Mouse (Mus musculus) myocyte (in vitro differentiated cells): ENCODE data around the gene Zc3hc1. TPM values are rescaled to one million over a fixed set of nuclear protein-coding genes. Genes with fewer than 3 reads are reported as not detected.

Source experiments
- H3K27me3 ChIP-seq: one replicate; pipeline ENCODE4 v1.6.1; 2011; ENCODE audit not compliant: control insufficient read depth, insufficient read depth, insufficient read length
- H3K36me3 ChIP-seq: one replicate; pipeline ENCODE4 v1.6.1; 2011; ENCODE audit not compliant: control insufficient read depth, insufficient read depth
- H3K4me2 ChIP-seq: one replicate; pipeline ENCODE4 v1.6.1; 2011; ENCODE audit warnings: low read depth, control low read depth
- H3K4me3 ChIP-seq: one replicate; pipeline ENCODE4 v1.5.1; 2011; ENCODE audit warnings: mild to moderate bottlenecking, control low read depth, moderate library complexity
- H3K79me2 ChIP-seq: one replicate; pipeline ENCODE4 v1.6.1; 2011; ENCODE audit not compliant: control insufficient read depth, insufficient read depth
- H3ac ChIP-seq: one replicate; pipeline ENCODE4 v1.6.1; 2011; ENCODE audit not compliant: control insufficient read depth, insufficient read length
- CEBPB ChIP-seq: IDR thresholded peaks from 2 replicates; pipeline ENCODE4 v1.6.1; 2011; ENCODE audit warnings: mild to moderate bottlenecking, moderate library complexity; ENCODE audit not compliant: poor library complexity, insufficient read depth, severe bottlenecking
- E2F4 ChIP-seq: IDR thresholded peaks from one replicate; pipeline ENCODE4 v1.6.1; 2011; ENCODE audit warnings: mild to moderate bottlenecking, control low read depth, moderate library complexity; ENCODE audit not compliant: insufficient read depth
- MAX ChIP-seq: IDR thresholded peaks from one replicate; pipeline ENCODE4 v1.6.1; 2011; ENCODE audit warnings: low read depth, mild to moderate bottlenecking, control low read depth
- MYOD1 ChIP-seq, 3 experiments: IDR thresholded peaks; one replicate each; pipeline ENCODE4 v1.6.1; 2011; ENCODE audit warnings: control low read depth in 2 of 3, low read depth in 2 of 3, mild to moderate bottlenecking in 2 of 3, moderate library complexity in 1 of 3; ENCODE audit not compliant: insufficient read length in 2 of 3, control insufficient read depth in 1 of 3
- MYOG ChIP-seq, 3 experiments: IDR thresholded peaks; one replicate each; pipeline ENCODE4 v1.6.1; 2011; ENCODE audit warnings: control low read depth in 2 of 3, low read depth in 2 of 3, mild to moderate bottlenecking in 2 of 3; ENCODE audit not compliant: insufficient read length in 2 of 3, control insufficient read depth in 1 of 3, insufficient read depth in 1 of 3
- POLR2A ChIP-seq: IDR thresholded peaks from one replicate; pipeline ENCODE4 v1.6.1; 2011; ENCODE audit warnings: low read depth, mild to moderate bottlenecking, control low read depth, moderate library complexity; ENCODE audit not compliant: insufficient read length
- POLR2AphosphoS2 ChIP-seq: IDR thresholded peaks from one replicate; pipeline ENCODE4 v1.6.1; 2011; ENCODE audit warnings: low read depth, control low read depth; ENCODE audit not compliant: insufficient read length
- REST ChIP-seq: IDR thresholded peaks from one replicate; pipeline ENCODE4 v1.6.1; 2011; ENCODE audit warnings: mild to moderate bottlenecking, control low read depth, moderate library complexity; ENCODE audit not compliant: insufficient read depth, insufficient read length
- SRF ChIP-seq: IDR thresholded peaks from one replicate; pipeline ENCODE4 v1.6.1; 2011; ENCODE audit warnings: low read depth; ENCODE audit not compliant: control insufficient read depth, insufficient read length
- TCF12 ChIP-seq: IDR thresholded peaks from one replicate; pipeline ENCODE4 v1.6.1; 2011; ENCODE audit warnings: mild to moderate bottlenecking, control low read depth; ENCODE audit not compliant: poor library complexity, insufficient read depth, severe bottlenecking
- TCF3 ChIP-seq: IDR thresholded peaks from one replicate; pipeline ENCODE4 v1.6.1; 2011; ENCODE audit warnings: low read depth, control low read depth; ENCODE audit not compliant: insufficient read length
- USF1 ChIP-seq: IDR thresholded peaks from one replicate; pipeline ENCODE4 v1.6.1; 2011; ENCODE audit warnings: low read depth, mild to moderate bottlenecking, control low read depth, moderate library complexity
- polyA plus RNA-seq: library from polyadenylated mRNA; unstranded; fragments of >200 nt; fragmentation: generic; extraction: Trizol; gene quantifications from one replicate; pipeline ENCODE4 v1.2.1, GENCODE M21; 2012; ENCODE audit warnings: missing spikeins

Gene Zc3hc1
- polyA plus RNA-seq, 1 experiment: 35.2 TPM

DNA sequence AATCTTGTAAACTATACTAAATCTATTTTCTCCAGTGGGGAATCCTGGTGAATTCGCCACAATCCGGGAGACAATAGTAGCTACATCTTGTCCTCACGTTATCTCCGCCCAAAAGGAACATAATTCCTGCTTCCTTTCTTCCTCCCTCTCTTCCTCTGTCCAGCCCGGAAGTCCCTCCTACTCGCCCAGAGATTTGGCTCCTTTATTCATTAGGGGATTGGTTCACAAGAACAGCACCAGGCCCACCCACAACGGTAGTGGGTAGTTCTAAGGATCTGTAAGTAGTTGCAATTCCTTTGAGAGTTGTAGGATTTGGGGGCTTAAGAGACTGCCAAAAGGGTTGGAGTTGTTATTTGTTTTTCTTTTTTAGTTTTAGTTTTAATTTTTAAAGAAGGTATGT lies 26.0 kb upstream of the Zc3hc1 start:
- no peak for TF ChIP-seq TCF12
- TF ChIP-seq SRF: no peak
- no peak for TF ChIP-seq MYOG (IDR thresholded peaks at IDR 0.05; ENCODE audit: control insufficient read depth in 1 of 3, insufficient read depth in 1 of 3, insufficient read length in 2 of 3, low read depth in 2 of 3)
- TF ChIP-seq USF1: no peak
- no peak for TF ChIP-seq CEBPB
- TF ChIP-seq POLR2A: no peak
- no peak for TF ChIP-seq E2F4
- no peak for TF ChIP-seq MAX
- no peak for TF ChIP-seq POLR2AphosphoS2
- no peak for TF ChIP-seq REST
- TF ChIP-seq TCF3: no peak
- no peak for TF ChIP-seq MYOD1 (IDR thresholded peaks at IDR 0.05; ENCODE audit: control insufficient read depth in 1 of 3, insufficient read length in 2 of 3, low read depth in 2 of 3)
- no peak overlapping the region for H3K4me3 ChIP-seq
- no peaks in the 10 kb centered on the region for H3K36me3 ChIP-seq
- peaks cover 35% of the 10 kb centered on the region for H3K79me2 ChIP-seq
- no peak overlapping the region for H3ac ChIP-seq
- H3K4me2 ChIP-seq: no peak overlapping the region
- H3K27me3 ChIP-seq: no peaks in the 10 kb centered on the region

DNA sequence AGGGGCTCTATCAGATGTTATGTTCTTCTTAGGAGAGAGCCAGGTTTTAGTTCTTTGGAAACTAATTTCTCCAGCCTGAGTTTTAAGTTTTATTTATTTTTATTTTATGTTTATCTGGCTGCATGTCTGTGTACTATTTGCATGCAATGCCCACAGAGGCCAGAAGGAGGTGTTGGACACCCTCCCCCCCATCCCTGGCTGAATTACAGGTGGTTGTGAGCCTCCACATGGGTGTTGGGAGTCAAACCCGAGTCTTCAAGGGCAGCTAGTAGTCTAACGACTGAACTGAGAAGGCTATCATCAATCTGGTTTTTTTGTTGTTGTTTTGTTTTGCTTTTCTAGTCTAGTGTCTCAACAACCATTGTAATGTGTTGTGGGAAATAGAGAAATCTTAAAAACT lies 25.3 kb upstream of the Zc3hc1 start:
- Histone ChIP-seq H3K4me2 (no peak overlapping the region), H3K4me3 (no peak overlapping the region), H3ac (no peak overlapping the region), H3K27me3 (no peaks in the 10 kb centered on the region), H3K79me2 (peaks cover 41% of the 10 kb centered on the region), H3K36me3 (no peaks in the 10 kb centered on the region)
- TF ChIP-seq SRF (no peak), POLR2A (no peak)

DNA sequence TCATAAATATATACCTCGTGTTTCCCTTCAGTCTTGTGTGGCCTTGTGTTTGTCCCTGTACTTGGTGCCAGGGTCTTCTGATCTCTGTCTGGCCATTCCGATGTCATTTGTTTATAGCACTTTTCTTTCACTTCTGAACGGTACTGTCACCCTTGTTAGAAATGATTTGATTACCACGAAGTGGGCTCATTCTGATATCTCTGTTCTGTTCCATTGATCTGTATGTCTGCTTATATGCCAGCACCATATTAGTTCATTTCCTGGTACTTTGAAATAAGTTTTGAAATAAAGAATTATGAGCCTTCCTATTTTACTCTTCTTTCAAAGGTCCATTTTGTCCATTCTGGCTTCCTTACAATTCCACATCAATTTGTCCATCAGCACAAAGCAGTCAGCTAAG lies 20.5 kb upstream of the Zc3hc1 start:
- no peak for TF ChIP-seq SRF
- no peak for TF ChIP-seq CEBPB
- TF ChIP-seq REST: no peak
- no peak for TF ChIP-seq TCF3
- TF ChIP-seq USF1: no peak
- no peak for TF ChIP-seq POLR2AphosphoS2
- no peak for TF ChIP-seq MYOG (IDR thresholded peaks at IDR 0.05; ENCODE audit: control insufficient read depth in 1 of 3, insufficient read depth in 1 of 3, insufficient read length in 2 of 3, low read depth in 2 of 3)
- no peak for TF ChIP-seq MYOD1 (IDR thresholded peaks at IDR 0.05; ENCODE audit: control insufficient read depth in 1 of 3, insufficient read length in 2 of 3, low read depth in 2 of 3)
- TF ChIP-seq E2F4: no peak
- TF ChIP-seq POLR2A: no peak
- Histone ChIP-seq H3K4me2 (no peak overlapping the region), H3K36me3 (no peaks in the 10 kb centered on the region), H3K4me3 (no peak overlapping the region), H3K27me3 (no peaks in the 10 kb centered on the region), H3ac (no peak overlapping the region), H3K79me2 (peaks cover 80% of the 10 kb centered on the region)

DNA sequence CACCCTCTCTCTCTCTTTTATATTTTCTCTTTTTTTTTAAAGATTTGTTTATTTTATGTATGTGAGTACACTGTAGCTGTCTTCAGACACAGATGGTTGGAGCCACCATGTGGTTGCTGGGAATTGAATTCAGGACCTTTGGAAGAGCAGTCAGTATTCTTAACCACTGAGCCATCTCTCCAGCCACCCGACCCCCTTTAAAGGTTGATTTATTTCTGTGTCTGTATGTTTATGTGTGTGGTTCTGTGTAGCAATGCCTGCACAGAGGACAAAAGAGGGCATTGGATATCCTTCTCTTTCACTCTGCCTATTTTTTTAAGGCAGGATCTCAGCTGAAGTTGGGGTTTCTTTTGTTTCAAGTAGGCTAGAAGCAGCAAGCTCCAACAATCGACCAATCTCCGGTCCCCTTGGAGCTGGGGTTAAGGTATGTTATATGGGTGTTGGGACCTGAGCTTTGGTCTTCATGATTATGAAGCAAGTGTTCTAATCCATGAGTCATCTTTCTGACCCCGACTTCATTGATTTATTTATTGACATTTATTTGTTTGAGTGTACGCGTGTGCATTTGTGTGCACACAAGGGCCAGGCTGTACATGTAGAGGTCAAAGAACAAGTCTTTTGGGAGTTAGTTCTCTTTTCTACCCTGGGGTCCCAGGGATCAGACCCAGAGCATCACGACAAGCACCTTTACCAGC lies 18.7 kb upstream of the Zc3hc1 start:
- Histone ChIP-seq H3K4me3 (no peak overlapping the region), H3K4me2 (no peak overlapping the region), H3ac (no peak overlapping the region), H3K79me2 (peaks cover 94% of the 10 kb centered on the region), H3K27me3 (no peaks in the 10 kb centered on the region), H3K36me3 (no peaks in the 10 kb centered on the region)
- TF ChIP-seq CEBPB (no peak), TCF3 (no peak), REST (no peak), MAX (no peak), MYOG (IDR thresholded peaks at IDR 0.05; ENCODE audit: control insufficient read depth in 1 of 3, insufficient read depth in 1 of 3, insufficient read length in 2 of 3, low read depth in 2 of 3) (no peak), POLR2A (no peak), SRF (no peak), POLR2AphosphoS2 (no peak), MYOD1 (IDR thresholded peaks at IDR 0.05; ENCODE audit: control insufficient read depth in 1 of 3, insufficient read length in 2 of 3, low read depth in 2 of 3) (no peak), E2F4 (no peak), USF1 (no peak), TCF12 (no peak)

DNA sequence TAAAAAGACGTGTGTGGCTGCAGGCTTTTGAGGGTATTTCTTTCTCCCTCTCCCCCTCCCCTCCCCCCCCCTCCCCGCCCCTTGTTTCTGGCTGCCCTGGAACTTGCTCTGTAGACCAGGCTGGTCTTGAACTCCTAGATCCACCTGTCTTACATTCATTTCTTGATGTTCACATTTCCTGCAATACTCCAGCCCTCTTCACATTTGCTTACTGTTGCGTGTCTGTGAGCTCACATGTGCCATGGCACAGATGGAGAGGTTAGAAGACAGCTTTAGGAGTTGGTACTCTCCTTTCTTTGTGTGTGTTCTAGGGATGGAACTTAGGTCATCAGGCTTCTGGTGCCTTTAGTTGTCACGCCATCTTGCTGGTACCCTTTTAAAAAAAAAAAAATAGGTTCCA lies 17.4 kb upstream of the Zc3hc1 start:
- TF ChIP-seq POLR2AphosphoS2 (no peak), REST (no peak), POLR2A (no peak), USF1 (no peak), MYOD1 (IDR thresholded peaks at IDR 0.05; ENCODE audit: control insufficient read depth in 1 of 3, insufficient read length in 2 of 3, low read depth in 2 of 3) (no peak), TCF12 (no peak), TCF3 (no peak)
- no peak overlapping the region for H3ac ChIP-seq
- no peak overlapping the region for H3K4me3 ChIP-seq

More for the DNA sequence above, 17.4 kb upstream of the Zc3hc1 start:
- H3K79me2 ChIP-seq: peaks cover 94% of the 10 kb centered on the region
- H3K4me2 ChIP-seq: no peak overlapping the region
- H3K36me3 ChIP-seq: no peaks in the 10 kb centered on the region
- H3K27me3 ChIP-seq: no peaks in the 10 kb centered on the region
